Mouse (Mus musculus): ENCODE data around the gene Peak1.

DNA sequence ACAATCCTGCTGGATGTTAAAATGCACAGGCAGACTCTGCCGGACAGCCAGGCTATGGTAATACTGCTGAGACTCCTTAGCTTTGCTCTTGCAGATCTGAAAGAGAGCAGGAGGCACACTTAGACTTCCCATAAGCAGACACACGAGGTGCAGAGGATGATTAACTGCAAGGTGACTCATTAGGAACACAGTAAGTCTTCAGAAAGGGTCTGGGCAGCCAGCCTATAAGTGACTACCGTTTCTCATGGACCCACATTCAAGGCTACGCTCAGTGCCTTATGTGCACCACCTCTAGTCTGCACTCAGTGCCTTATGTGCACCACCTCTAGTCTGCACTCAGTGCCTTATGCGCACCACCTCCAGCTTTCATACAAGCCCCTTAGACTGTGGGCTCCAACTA lies 210.4 kb downstream of the Peak1 start:
- no peak for TF ChIP-seq CTCF (IDR thresholded peaks at IDR 0.05; ENCODE audit: low read depth)
- TF ChIP-seq EP300 (IDR thresholded peaks at IDR 0.05; ENCODE audit: low read depth): no peak

Measured in liver, postnatal 0 days (tissue).